Mouse (Mus musculus) limb, embryonic 15.5 days (tissue): ENCODE measurements around the gene Atp2a1. TPM values are rescaled to one million over a fixed set of nuclear protein-coding genes. Genes with fewer than 3 reads are reported as not detected.
"Not testable (repeated sequence)": the region's sequence is repeated elsewhere in the genome, so short reads cannot be mapped to it uniquely, and the experiment has no call there.

Experiments used
- ATAC-seq: fragments of 200-750 bp; cut with Nextera tagmentation; 2 replicates; pipeline ENCODE4 v1.8.0; 2017; ENCODE audit warnings: low read depth, moderate TSS enrichment; ENCODE audit not compliant: insufficient number of reproducible peaks, low FRiP score, low TSS enrichment
- H3K27ac ChIP-seq: fragments of 300-500 bp; sonication (generic); 2 replicates; pipeline ENCODE4 v1.5.1; 2015; ENCODE audit warnings: moderate library complexity, mild to moderate bottlenecking, inconsistent platforms
- H3K27me3 ChIP-seq: fragments of 300-500 bp; sonication (generic); 2 replicates; pipeline ENCODE4 v1.6.1; 2015; ENCODE audit warnings: inconsistent platforms
- H3K36me3 ChIP-seq: fragments of 300-500 bp; sonication (generic); 2 replicates; pipeline ENCODE4 v1.6.1; 2015; ENCODE audit warnings: inconsistent platforms
- H3K4me1 ChIP-seq: fragments of 300-500 bp; sonication (generic); 2 replicates; pipeline ENCODE4 v1.6.1; 2015; ENCODE audit warnings: inconsistent platforms
- H3K4me2 ChIP-seq: fragments of 300-500 bp; sonication (generic); 2 replicates; pipeline ENCODE4 v1.6.1; 2015; ENCODE audit warnings: mild to moderate bottlenecking, inconsistent platforms
- H3K4me3 ChIP-seq: fragments of 300-500 bp; sonication (generic); 2 replicates; pipeline ENCODE4 v1.5.1; 2015; ENCODE audit warnings: mild to moderate bottlenecking, inconsistent platforms
- H3K9ac ChIP-seq: fragments of 300-500 bp; sonication (generic); 2 replicates; pipeline ENCODE4 v1.6.1; 2015; ENCODE audit warnings: inconsistent platforms
- H3K9me3 ChIP-seq: fragments of 300-500 bp; sonication (generic); 2 replicates; pipeline ENCODE4 v1.6.1; 2016; ENCODE audit warnings: inconsistent platforms
- WGBS: fragments of 180-500 bp; shearing (Covaris S2); methylation state at CpG from one replicate; pipeline ENCODE4 v1.1.7; 2015; 5-methylcytosine and 5-hydroxymethylcytosine counted together
- polyA plus RNA-seq: library from polyadenylated mRNA; unstranded; fragments of >200 nt; fragmentation: Nextera tagmentation; extraction: Ambion mirVana; gene quantifications from 2 replicates; pipeline ENCODE4 v1.2.1, GENCODE M21; 2015

Gene Atp2a1
- polyA plus RNA-seq, 1 experiment from 2014 or later = 82.8 TPM

DNA sequence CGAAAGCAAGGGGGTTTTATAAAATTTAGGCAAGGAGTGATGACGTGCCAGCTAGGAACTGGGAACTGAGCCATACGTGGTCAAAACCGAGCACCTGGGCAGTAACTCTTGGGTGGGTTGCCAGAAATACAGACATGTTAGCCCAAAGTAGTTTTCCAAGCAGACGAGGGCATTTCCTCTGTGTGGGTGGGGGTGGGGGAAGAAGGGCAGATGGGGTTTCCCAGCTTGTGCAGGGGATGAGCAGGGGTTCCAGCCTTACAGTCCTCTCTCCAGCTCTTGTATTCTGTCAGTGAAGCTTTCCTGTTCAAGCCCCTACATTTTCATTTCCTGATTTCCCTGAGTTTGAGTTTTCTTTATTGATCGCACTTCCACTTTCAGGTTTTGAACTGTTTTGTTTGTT, 38.7 kb downstream of the Atp2a1 start:
- H3K4me1 ChIP-seq = peaks cover 10% of the 10 kb centered on the region
- H3K4me2 ChIP-seq = no peak overlapping the region
- no peak for ATAC-seq
- H3K36me3 ChIP-seq = no peaks in the 10 kb centered on the region
- no peak overlapping the region for H3K27ac ChIP-seq
- no peaks in the 10 kb centered on the region for H3K27me3 ChIP-seq
- no peak overlapping the region for H3K9ac ChIP-seq
- no peaks in the 10 kb centered on the region for H3K9me3 ChIP-seq
- H3K4me3 ChIP-seq = no peak overlapping the region
- 69% methylated on average over 6 of the region's 6 CpGs for WGBS

GRCm38 (mm10) chr7:126421756-126422155, 41.2 kb downstream of the Atp2a1 start:
- no peak for ATAC-seq
- Histone ChIP-seq H3K9ac (no peak overlapping the region), H3K4me3 (no peak overlapping the region), H3K27ac (no peak overlapping the region), H3K4me2 (no peak overlapping the region), H3K4me1 (no peaks in the 10 kb centered on the region), H3K9me3 (no peaks in the 10 kb centered on the region), H3K36me3 (no peaks in the 10 kb centered on the region), H3K27me3 (no peaks in the 10 kb centered on the region)
- WGBS = 83% methylated on average over 5 of the region's 5 CpGs

GRCm38 (mm10) chr7:126418496-126418895, 44.4 kb downstream of the Atp2a1 start:
- no peaks in the 10 kb centered on the region for H3K27me3 ChIP-seq
- no peaks in the 10 kb centered on the region for H3K9me3 ChIP-seq
- no peak overlapping the region for H3K4me2 ChIP-seq
- no peak overlapping the region for H3K9ac ChIP-seq
- H3K4me1 ChIP-seq = no peaks in the 10 kb centered on the region
- no peaks in the 10 kb centered on the region for H3K36me3 ChIP-seq
- no peak overlapping the region for H3K27ac ChIP-seq
- no peak for ATAC-seq
- no peak overlapping the region for H3K4me3 ChIP-seq
- WGBS = 63% methylated on average over 3 of the region's 3 CpGs

GRCm38 (mm10) chr7:126417606-126418005, 45.3 kb downstream of the Atp2a1 start:
- WGBS = 90% methylated on average over 4 of the region's 4 CpGs
- H3K27me3 ChIP-seq = no peaks in the 10 kb centered on the region
- H3K4me2 ChIP-seq = no peak overlapping the region
- no peak overlapping the region for H3K4me3 ChIP-seq
- no peak overlapping the region for H3K9ac ChIP-seq
- no peaks in the 10 kb centered on the region for H3K36me3 ChIP-seq
- H3K27ac ChIP-seq = no peak overlapping the region
- H3K4me1 ChIP-seq = no peaks in the 10 kb centered on the region
- no peaks in the 10 kb centered on the region for H3K9me3 ChIP-seq
- ATAC-seq = no peak

- H3K9ac ChIP-seq = no peak overlapping the region
- H3K9me3 ChIP-seq = no peaks in the 10 kb centered on the region
- ATAC-seq = no peak
- 57% methylated on average over 8 of the region's 8 CpGs for WGBS
- H3K4me1 ChIP-seq = no peaks in the 10 kb centered on the region
- H3K4me2 ChIP-seq = no peak overlapping the region
- H3K27ac ChIP-seq = no peak overlapping the region
- H3K4me3 ChIP-seq = no peak overlapping the region
- no peaks in the 10 kb centered on the region for H3K36me3 ChIP-seq
- H3K27me3 ChIP-seq = no peaks in the 10 kb centered on the region
These were observed 45.9 kb downstream of the Atp2a1 start for GRCm38 (mm10) chr7:126417045-126417444.

DNA sequence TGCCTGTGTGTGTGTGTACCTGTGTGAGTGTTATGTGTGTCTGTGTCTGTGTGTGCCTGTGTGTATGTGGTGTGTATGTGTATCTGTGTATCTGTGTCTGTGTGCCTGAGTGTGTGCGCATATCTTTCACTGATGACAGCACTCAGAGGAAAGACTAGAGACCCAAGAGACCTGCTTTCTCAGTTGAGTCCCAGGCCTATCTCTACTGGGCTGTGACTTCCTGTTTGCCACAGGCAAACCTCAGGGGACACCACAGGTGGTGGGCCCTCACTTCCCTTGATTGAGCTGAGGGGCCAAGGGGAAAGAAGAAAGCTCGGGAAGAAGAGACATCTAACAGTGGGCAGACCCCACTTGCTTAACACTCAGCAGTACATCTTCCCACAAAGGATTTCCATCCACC, 46.3 kb downstream of the Atp2a1 start:
- Histone ChIP-seq H3K27ac (no peak overlapping the region), H3K9ac (no peak overlapping the region), H3K36me3 (no peaks in the 10 kb centered on the region), H3K4me3 (no peak overlapping the region), H3K27me3 (no peaks in the 10 kb centered on the region), H3K4me1 (no peaks in the 10 kb centered on the region), H3K9me3 (no peaks in the 10 kb centered on the region), H3K4me2 (no peak overlapping the region)
- no peak for ATAC-seq
- WGBS = 69% methylated on average over 2 of the region's 2 CpGs

GRCm38 (mm10) chr7:126414725-126415124, 48.2 kb downstream of the Atp2a1 start, which contains the start of gene Cd19:
Cd19 (minus strand) TSS chr7:126414889.
- Histone ChIP-seq H3K27me3 (no peaks in the 10 kb centered on the region), H3K36me3 (no peaks in the 10 kb centered on the region), H3K4me2 (no peak within 1 kb of the TSS), H3K9ac (no peak within 1 kb of the TSS), H3K4me1 (no peaks in the 10 kb centered on the region), H3K9me3 (no peaks in the 10 kb centered on the region), H3K27ac (no peak within 1 kb of the TSS), H3K4me3 (no peak within 1 kb of the TSS)
- ATAC-seq = no peak
- 89% methylated on average over 6 of the region's 6 CpGs for WGBS

DNA sequence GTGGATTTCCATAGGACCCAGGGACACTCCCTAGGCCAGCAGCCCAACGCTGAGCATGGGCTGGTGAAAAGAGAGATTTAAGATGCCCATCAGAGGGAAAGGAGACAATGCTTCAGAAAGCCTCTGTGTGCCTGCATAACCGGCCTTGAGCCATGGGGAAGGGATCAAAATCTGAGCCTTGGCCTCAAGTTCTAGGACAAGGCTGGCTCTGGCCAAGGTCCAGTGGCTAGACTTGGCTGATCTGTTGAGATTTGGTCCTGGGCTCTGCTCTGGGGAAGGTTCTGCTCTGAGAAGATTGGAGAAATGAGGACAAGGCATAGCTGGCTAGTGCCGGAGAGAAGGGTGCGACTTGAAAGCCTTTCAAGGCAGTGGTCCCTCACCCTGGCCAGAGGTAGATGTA, 51.8 kb downstream of the Atp2a1 start:
- Histone ChIP-seq H3K9ac (no peak overlapping the region), H3K27ac (no peak overlapping the region), H3K27me3 (no peaks in the 10 kb centered on the region), H3K4me3 (no peak overlapping the region), H3K4me1 (no peaks in the 10 kb centered on the region), H3K36me3 (no peaks in the 10 kb centered on the region), H3K9me3 (no peaks in the 10 kb centered on the region), H3K4me2 (no peak overlapping the region)
- WGBS = 88% methylated on average over 4 of the region's 4 CpGs
- no peak for ATAC-seq

DNA sequence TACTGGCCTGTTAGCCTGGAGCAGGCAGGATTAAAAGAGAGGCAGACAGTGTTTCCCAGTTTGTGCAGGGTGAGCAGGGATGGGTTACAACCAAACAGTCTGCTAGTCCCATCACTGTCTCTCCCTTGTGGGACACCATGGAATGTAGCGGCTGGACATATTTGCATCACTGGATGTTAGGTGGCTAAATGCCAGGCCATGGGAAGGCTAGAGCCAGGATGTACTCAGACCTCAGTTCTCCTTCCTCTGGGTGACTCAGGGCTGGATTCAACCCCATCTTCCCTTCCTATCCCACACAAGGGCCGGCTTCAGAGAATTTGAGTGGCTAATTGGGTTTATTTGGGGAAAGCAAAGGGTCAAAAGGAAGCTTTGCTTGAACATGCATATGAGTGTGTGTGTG, 54.2 kb downstream of the Atp2a1 start:
- Histone ChIP-seq H3K27ac (no peak overlapping the region), H3K4me1 (no peaks in the 10 kb centered on the region), H3K36me3 (no peaks in the 10 kb centered on the region), H3K9ac (no peak overlapping the region), H3K4me3 (no peak overlapping the region), H3K4me2 (no peak overlapping the region), H3K27me3 (no peaks in the 10 kb centered on the region), H3K9me3 (no peaks in the 10 kb centered on the region)
- 77% methylated on average over 2 of the region's 2 CpGs for WGBS
- no peak for ATAC-seq

DNA sequence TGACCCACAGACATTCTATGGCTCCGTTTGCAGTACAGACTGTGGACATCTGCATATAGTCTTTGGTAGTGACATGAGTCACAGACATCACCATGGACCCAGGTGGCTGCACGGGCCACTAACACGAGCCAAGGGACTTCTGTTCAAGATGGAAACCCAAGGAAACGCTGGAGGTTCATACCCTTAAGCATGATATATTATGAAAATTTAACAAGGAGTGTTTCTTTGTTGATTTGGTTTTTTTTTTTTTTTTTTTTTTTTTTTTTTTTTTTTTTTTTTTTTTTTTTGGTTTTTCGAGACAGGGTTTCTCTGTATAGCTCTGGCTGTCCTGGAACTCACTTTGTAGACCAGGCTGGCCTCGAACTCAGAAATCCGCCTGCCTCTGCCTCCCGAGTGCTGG, 60.4 kb downstream of the Atp2a1 start:
- ATAC-seq = not testable (repeated sequence)

DNA sequence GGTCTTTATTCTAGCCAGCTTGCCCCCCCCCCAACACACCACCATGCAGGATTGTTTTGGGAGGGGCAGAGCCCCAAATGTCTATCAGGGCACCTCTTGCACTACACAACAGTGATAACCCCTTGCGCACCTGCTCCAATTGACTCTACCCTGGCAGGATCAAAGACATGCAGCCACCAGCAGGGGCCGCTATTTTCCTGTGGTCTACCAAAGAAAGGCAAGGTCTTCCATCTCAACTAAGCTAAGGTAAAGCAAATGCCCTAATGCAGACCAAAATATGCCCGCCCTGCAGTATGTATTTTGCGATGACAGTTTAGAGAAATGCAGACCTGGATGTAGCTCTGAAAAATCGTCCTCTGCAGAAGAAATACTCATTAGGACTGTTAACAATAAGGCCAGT, 63.4 kb downstream of the Atp2a1 start:
- WGBS = 7% methylated on average over 5 of the region's 5 CpGs
- no peak overlapping the region for H3K9ac ChIP-seq

More for the DNA sequence above, 60.4 kb downstream of the Atp2a1 start:
- not testable (repeated sequence) for H3K27ac ChIP-seq, H3K4me1 ChIP-seq, H3K4me2 ChIP-seq, H3K27me3 ChIP-seq, H3K4me3 ChIP-seq, H3K36me3 ChIP-seq, H3K9ac ChIP-seq, H3K9me3 ChIP-seq
- WGBS = 73% methylated on average over 8 of the region's 8 CpGs

DNA sequence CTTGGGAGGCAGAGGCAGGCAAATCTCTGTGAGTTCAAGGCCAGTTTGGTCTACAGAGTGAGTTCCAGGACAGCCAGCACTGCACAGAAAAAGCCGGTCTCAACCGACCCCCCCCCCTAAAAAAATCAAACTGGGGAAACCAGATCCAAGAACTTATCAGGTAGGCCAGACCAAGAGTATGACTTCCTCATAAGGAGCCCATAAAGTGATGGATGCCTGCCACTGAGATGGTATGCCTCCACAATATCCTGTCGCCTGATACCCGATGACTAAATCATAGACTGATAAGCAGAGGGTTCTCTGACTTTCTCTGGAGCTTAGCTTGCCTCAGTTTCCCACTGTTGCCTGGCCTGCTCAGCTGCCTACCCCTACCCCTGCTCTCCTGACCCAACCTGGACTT, 65.1 kb downstream of the Atp2a1 start:
- Histone ChIP-seq H3K4me2 (no peak overlapping the region), H3K36me3 (no peaks in the 10 kb centered on the region), H3K9me3 (no peaks in the 10 kb centered on the region), H3K4me1 (peaks cover 4% of the 10 kb centered on the region), H3K27me3 (no peaks in the 10 kb centered on the region), H3K4me3 (no peak overlapping the region), H3K27ac (no peak overlapping the region), H3K9ac (no peak overlapping the region)
- WGBS = 93% methylated on average over 4 of the region's 4 CpGs
- no peak for ATAC-seq

More for the DNA sequence above, 63.4 kb downstream of the Atp2a1 start:
- Histone ChIP-seq H3K9me3 (no peaks in the 10 kb centered on the region), H3K27ac (no peak overlapping the region), H3K4me1 (peaks cover 4% of the 10 kb centered on the region), H3K36me3 (no peaks in the 10 kb centered on the region), H3K27me3 (no peaks in the 10 kb centered on the region), H3K4me3 (no peak overlapping the region), H3K4me2 (no peak overlapping the region)
- ATAC-seq = no peak

DNA sequence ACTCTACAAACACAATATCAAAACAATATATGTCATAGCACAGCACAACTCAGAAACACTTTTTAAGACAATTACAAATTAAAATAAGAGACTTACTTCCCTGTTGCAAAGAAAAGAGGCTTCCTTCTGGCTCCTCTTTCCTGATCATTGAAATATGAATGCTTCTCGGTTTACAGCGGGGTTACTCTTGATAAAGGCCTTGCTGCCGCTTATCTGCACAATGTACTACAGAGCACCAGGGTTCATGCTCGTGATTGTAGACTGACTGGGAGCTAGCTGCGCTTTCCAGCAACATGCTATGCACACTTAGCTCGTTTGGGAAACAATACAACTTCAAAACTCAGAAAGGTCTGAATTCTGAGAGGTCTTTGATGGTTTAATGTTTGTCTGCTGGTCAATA, 65.7 kb downstream of the Atp2a1 start:
- 57% methylated on average over 6 of the region's 6 CpGs for WGBS
- ATAC-seq = no peak

More for the DNA sequence above, 65.7 kb downstream of the Atp2a1 start:
- no peak overlapping the region for H3K9ac ChIP-seq
- H3K4me3 ChIP-seq = peak overlapping the region; percentile 19; the same call in 1 of the 2 replicates
- H3K27ac ChIP-seq = no peak overlapping the region
- peak overlapping the region; percentile 33; the same call in 1 of the 2 replicates for H3K4me2 ChIP-seq
- H3K27me3 ChIP-seq = no peaks in the 10 kb centered on the region
- peaks cover 4% of the 10 kb centered on the region for H3K4me1 ChIP-seq
- no peaks in the 10 kb centered on the region for H3K9me3 ChIP-seq
- H3K36me3 ChIP-seq = no peaks in the 10 kb centered on the region
